Mouse (Mus musculus) heart, postnatal 14 days (tissue): ENCODE measurements around the gene Esp23. TPM values are rescaled to one million over a fixed set of nuclear protein-coding genes. Genes with fewer than 3 reads are reported as not detected.
"Not testable (repeated sequence)": the region's sequence is repeated elsewhere in the genome, so short reads cannot be mapped to it uniquely, and the experiment has no call there.

Experiments
- DNase-seq, 2 experiments: peaks; one replicate each; pipeline ENCODE4 v3.0.0; 2021 to 2022
- intact Hi-C: fragments of 180-260 bp; cut with DNase I; formaldehyde crosslinking; loops from one replicate; pipeline ENCODE4 v1.15.1; 2025
- long read RNA-seq, 2 experiments: library from polyadenylated mRNA; stranded (forward); transcript quantifications; one replicate each; pipeline ENCODE4 v2.0.0; 2021
- total RNA-seq, 2 experiments: library from RNA; stranded (reverse); gene quantifications; 2 replicates each; pipeline ENCODE4 v1.2.3; 2021

Gene Esp23
- not detected for total RNA-seq
- long read RNA-seq, experiment 1 = 0 reads
- long read RNA-seq, experiment 2 = 0 reads

- intact Hi-C loops = no loop called here
- DNase-seq = no peak
These were observed at the start of gene Esp23 for GRCm38 (mm10) chr17:39076937-39077336. Gene Esp23, minus strand, starts transcription at chr17:39077037.

- intact Hi-C loops, DNase-seq: not testable (repeated sequence)
These were observed 30.3 kb upstream of the Esp23 start for GRCm38 (mm10) chr17:39107126-39107525.

GRCm38 (mm10) chr17:39095034-39095433 is 18.2 kb upstream of the Esp23 start, which contains the start of gene Esp22:
Gene Esp22, plus strand, starts transcription at chr17:39095334.
- intact Hi-C loops = no loop called here

GRCm38 (mm10) chr17:39063641-39064040 is 13.2 kb downstream of the Esp23 start:
- no peak for DNase-seq
- intact Hi-C loops = no loop called here

More at GRCm38 (mm10) chr17:39095034-39095433, 18.2 kb upstream of the Esp23 start, which contains the start of gene Esp22:
- no peak for DNase-seq

- no peak for DNase-seq
- intact Hi-C loops = no loop called here
These were observed 33.6 kb downstream of the Esp23 start, which contains the start of gene Gm21903 for GRCm38 (mm10) chr17:39043241-39043640. Gene Gm21903, minus strand, starts transcription at chr17:39043341.

- DNase-seq, intact Hi-C loops: not testable (repeated sequence)
These were observed 40.4 kb downstream of the Esp23 start, which contains the start of gene Esp24 for GRCm38 (mm10) chr17:39036395-39036794. Gene Esp24, plus strand, starts transcription at chr17:39036695.

Other genes with a start within 250 kb of the Esp23 start
- not detected for gene Esp24, start 40.3 kb downstream of the Esp23 start, total RNA-seq
- not detected for gene Gm21903, start 33.7 kb downstream of the Esp23 start, total RNA-seq
- gene Esp22, start 18.3 kb upstream of the Esp23 start, total RNA-seq = not detected